Mouse (Mus musculus) adrenal gland, postnatal 25 days (tissue): ENCODE measurements at regions not wholly inside any gene's neighbourhood (a gene's known extent, or its start where the extent isn't known, plus 50 kb on each side); places are given as distances from the start of the nearest gene placed in this dataset.
A peak's percentile ranks its signal among the peaks of the same experiment; 100 is the strongest.

Source experiments
- DNase-seq: peaks from one replicate; pipeline ENCODE4 v3.0.0; 2021; ENCODE audit warnings: mixed read lengths

GRCm38 (mm10) chr5:73930205-73930604 is 138.0 kb downstream of the Usp46 start:
- DNase-seq: no peak

GRCm38 (mm10) chr5:73937799-73938198 is 130.4 kb downstream of the Usp46 start:
- DNase-seq: peak; percentile 8

- DNase-seq: no peak
Observed at GRCm38 (mm10) chr5:73938450-73938849, 129.8 kb downstream of the Usp46 start.

- no peak for DNase-seq
Observed at GRCm38 (mm10) chr5:73942950-73943349, 125.3 kb downstream of the Usp46 start.

GRCm38 (mm10) chr5:73945671-73946070 is 122.6 kb downstream of the Usp46 start:
- no peak for DNase-seq

GRCm38 (mm10) chr5:73946164-73946563 is 122.1 kb downstream of the Usp46 start:
- no peak for DNase-seq

- no peak for DNase-seq
Observed at GRCm38 (mm10) chr5:73948031-73948899, 120.0 kb downstream of the Usp46 start.
